Mouse (Mus musculus): ENCODE data around the gene Med28.

Med28 gene

GRCm38 (mm10) chr5:45513511-45513910, 6.5 kb upstream of the Med28 start:
- no peak for DNase-seq

GRCm38 (mm10) chr5:45514599-45514998, 5.4 kb upstream of the Med28 start:
- no peak for DNase-seq

- peak; percentile 47 for DNase-seq
Measured at GRCm38 (mm10) chr5:45515151-45515743, 4.8 kb upstream of the Med28 start.

- no peak for DNase-seq
Measured at GRCm38 (mm10) chr5:45520809-45521110, 731 bp downstream of the Med28 start.

- DNase-seq: no peak
Measured at GRCm38 (mm10) chr5:45521601-45522000, 1.6 kb downstream of the Med28 start.

- DNase-seq: no peak
Measured at GRCm38 (mm10) chr5:45525101-45525500, 5.1 kb downstream of the Med28 start.

- DNase-seq: no peak
Measured at GRCm38 (mm10) chr5:45526338-45526737, 6.3 kb downstream of the Med28 start.

- no peak for DNase-seq
Measured at GRCm38 (mm10) chr5:45529696-45530095, 9.7 kb downstream of the Med28 start.

GRCm38 (mm10) chr5:45534319-45535098, 14.5 kb downstream of the Med28 start:
- peak; percentile 87 for DNase-seq

- DNase-seq: no peak
Measured at GRCm38 (mm10) chr5:45535177-45535576, 15.1 kb downstream of the Med28 start.

- no peak for DNase-seq
Measured at GRCm38 (mm10) chr5:45539502-45539901, 19.5 kb downstream of the Med28 start.

GRCm38 (mm10) chr5:45543374-45543773, 23.3 kb downstream of the Med28 start:
- no peak for DNase-seq

GRCm38 (mm10) chr5:45549586-45549985, 29.6 kb downstream of the Med28 start:
- DNase-seq: no peak

- DNase-seq: no peak
Measured at GRCm38 (mm10) chr5:45564054-45564453, 44.0 kb downstream of the Med28 start.

- no peak for DNase-seq
Measured at GRCm38 (mm10) chr5:45565829-45566228, 45.8 kb downstream of the Med28 start.

GRCm38 (mm10) chr5:45572816-45573215, 52.8 kb downstream of the Med28 start:
- DNase-seq: peak; percentile 9

- DNase-seq: no peak
Measured at GRCm38 (mm10) chr5:45576716-45577115, 56.7 kb downstream of the Med28 start.

GRCm38 (mm10) chr5:45577376-45577775, 57.3 kb downstream of the Med28 start:
- DNase-seq: no peak

Measured in kidney, adult 18-20 months (tissue).